Mouse (Mus musculus) hindbrain, embryonic 13.5 days (tissue): ENCODE results near the gene Mrps25. TPM values are rescaled to one million over a fixed set of nuclear protein-coding genes. Genes with fewer than 3 reads are reported as not detected.

Experiments used
- ATAC-seq: fragments of 200-750 bp; cut with Nextera tagmentation; 2 replicates; pipeline ENCODE4 v1.8.0; 2017; ENCODE audit warnings: moderate TSS enrichment; ENCODE audit not compliant: low FRiP score
- H3K27ac ChIP-seq: fragments of 300-500 bp; sonication (generic); 2 replicates; pipeline ENCODE4 v1.5.1; 2015; ENCODE audit warnings: inconsistent platforms, mild to moderate bottlenecking, moderate library complexity
- H3K27me3 ChIP-seq: fragments of 300-500 bp; sonication (generic); 2 replicates; pipeline ENCODE4 v1.6.1; 2015; ENCODE audit warnings: mild to moderate bottlenecking, inconsistent platforms
- H3K36me3 ChIP-seq: fragments of 300-500 bp; sonication (generic); 2 replicates; pipeline ENCODE4 v1.6.1; 2015; ENCODE audit warnings: mild to moderate bottlenecking, inconsistent platforms
- H3K4me1 ChIP-seq: fragments of 300-500 bp; sonication (generic); replicated peaks from 2 replicates; pipeline ENCODE4 v1.6.1; 2015; ENCODE audit warnings: inconsistent platforms
- H3K4me2 ChIP-seq: fragments of 300-500 bp; sonication (generic); 2 replicates; pipeline ENCODE4 v1.6.1; 2015; ENCODE audit warnings: inconsistent platforms, mild to moderate bottlenecking, moderate library complexity
- H3K4me3 ChIP-seq: fragments of 300-500 bp; sonication (generic); 2 replicates; pipeline ENCODE4 v1.5.1; 2015; ENCODE audit warnings: mild to moderate bottlenecking, inconsistent platforms
- H3K9ac ChIP-seq: fragments of 300-500 bp; sonication (generic); 2 replicates; pipeline ENCODE4 v1.6.1; 2015; ENCODE audit warnings: mild to moderate bottlenecking, inconsistent platforms
- H3K9me3 ChIP-seq: fragments of 300-500 bp; sonication (generic); 2 replicates; pipeline ENCODE4 v1.6.1; 2016; ENCODE audit warnings: inconsistent platforms
- WGBS: fragments of 180-500 bp; shearing (Covaris S2); methylation state at CpG from one replicate; pipeline ENCODE4 v1.1.7; 2015; 5-methylcytosine and 5-hydroxymethylcytosine counted together
- polyA plus RNA-seq: library from polyadenylated mRNA; unstranded; fragments of >200 nt; fragmentation: Nextera tagmentation; extraction: Ambion mirVana; gene quantifications from 2 replicates; pipeline ENCODE4 v1.2.1, GENCODE M21; 2015

The Mrps25 gene
- polyA plus RNA-seq, 1 experiment from 2014 or later: 64.1 TPM

- WGBS: 7% methylated on average over 10 of the region's 10 CpGs
- H3K4me3 ChIP-seq: peak overlapping the region; percentile 85
- H3K9ac ChIP-seq: peak overlapping the region; percentile 87
- H3K27me3 ChIP-seq: no peaks in the 10 kb centered on the region
- 0 out of 2 replicates have a peak, but pooled peaks cover 5% of the 10 kb centered on the region for H3K9me3 ChIP-seq
- H3K36me3 ChIP-seq: peaks cover 53% of the 10 kb centered on the region
- peaks cover 15% of the 10 kb centered on the region for H3K4me1 ChIP-seq
- peak; percentile 79 for ATAC-seq
- peak overlapping the region; percentile 73 for H3K27ac ChIP-seq
- peak overlapping the region; percentile 86 for H3K4me2 ChIP-seq
Measured at GRCm38 (mm10) chr6:92184178-92184577, 345 bp upstream of the Mrps25 start.

GRCm38 (mm10) chr6:92176450-92176849 lies 7.4 kb downstream of the Mrps25 start:
- H3K27me3 ChIP-seq: no peaks in the 10 kb centered on the region
- H3K27ac ChIP-seq: no peak overlapping the region
- H3K9ac ChIP-seq: no peak overlapping the region
- no peak for ATAC-seq
- H3K4me1 ChIP-seq: no peaks in the 10 kb centered on the region
- H3K36me3 ChIP-seq: peaks cover 82% of the 10 kb centered on the region
- WGBS: 96% methylated on average over 1 of the region's 1 CpGs
- no peak overlapping the region for H3K4me2 ChIP-seq
- H3K9me3 ChIP-seq: 0 out of 2 replicates have a peak, but pooled peaks cover 5% of the 10 kb centered on the region
- no peak overlapping the region for H3K4me3 ChIP-seq

DNA sequence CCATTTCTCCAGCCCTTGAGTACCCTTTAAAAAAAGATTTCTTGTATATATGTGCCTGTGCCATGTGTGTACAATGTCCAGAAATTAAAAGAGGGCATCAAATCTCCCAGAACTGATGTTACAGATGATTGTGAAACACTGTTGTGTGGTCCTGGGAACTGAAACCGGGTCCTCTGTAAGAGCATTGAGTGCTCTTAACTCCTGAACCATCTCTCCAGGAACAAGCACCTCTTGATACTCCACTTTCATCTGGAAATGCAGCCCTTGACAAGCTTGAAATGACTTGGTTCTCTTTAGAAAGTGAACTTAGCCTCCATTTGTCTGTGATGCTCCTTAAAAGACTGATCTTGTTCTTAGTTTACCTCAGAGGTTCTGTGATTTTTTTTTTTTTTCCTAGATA lies 21.1 kb downstream of the Mrps25 start:
- peaks cover 94% of the 10 kb centered on the region for H3K36me3 ChIP-seq
- H3K9ac ChIP-seq: no peak overlapping the region
- ATAC-seq: no peak
- no peaks in the 10 kb centered on the region for H3K27me3 ChIP-seq
- H3K9me3 ChIP-seq: no peaks in the 10 kb centered on the region
- H3K4me2 ChIP-seq: no peak overlapping the region
- 92% methylated on average over 1 of the region's 1 CpGs for WGBS
- H3K4me3 ChIP-seq: no peak overlapping the region
- no peak overlapping the region for H3K27ac ChIP-seq
- H3K4me1 ChIP-seq: no peaks in the 10 kb centered on the region

GRCm38 (mm10) chr6:92158801-92159200 lies 25.0 kb downstream of the Mrps25 start:
- Histone ChIP-seq H3K4me2 (no peak overlapping the region), H3K9ac (no peak overlapping the region), H3K27me3 (no peaks in the 10 kb centered on the region), H3K27ac (no peak overlapping the region), H3K36me3 (peaks cover 98% of the 10 kb centered on the region), H3K4me1 (no peaks in the 10 kb centered on the region), H3K9me3 (no peaks in the 10 kb centered on the region), H3K4me3 (no peak overlapping the region)
- 92% methylated on average over 3 of the region's 3 CpGs for WGBS
- ATAC-seq: no peak

GRCm38 (mm10) chr6:92153774-92154173 lies 30.1 kb downstream of the Mrps25 start:
- Histone ChIP-seq H3K27ac (no peak overlapping the region), H3K9me3 (no peaks in the 10 kb centered on the region), H3K4me3 (no peak overlapping the region), H3K36me3 (peaks cover 86% of the 10 kb centered on the region), H3K4me2 (no peak overlapping the region), H3K9ac (no peak overlapping the region), H3K27me3 (no peaks in the 10 kb centered on the region), H3K4me1 (no peaks in the 10 kb centered on the region)
- 70% methylated on average over 1 of the region's 1 CpGs for WGBS
- no peak for ATAC-seq

DNA sequence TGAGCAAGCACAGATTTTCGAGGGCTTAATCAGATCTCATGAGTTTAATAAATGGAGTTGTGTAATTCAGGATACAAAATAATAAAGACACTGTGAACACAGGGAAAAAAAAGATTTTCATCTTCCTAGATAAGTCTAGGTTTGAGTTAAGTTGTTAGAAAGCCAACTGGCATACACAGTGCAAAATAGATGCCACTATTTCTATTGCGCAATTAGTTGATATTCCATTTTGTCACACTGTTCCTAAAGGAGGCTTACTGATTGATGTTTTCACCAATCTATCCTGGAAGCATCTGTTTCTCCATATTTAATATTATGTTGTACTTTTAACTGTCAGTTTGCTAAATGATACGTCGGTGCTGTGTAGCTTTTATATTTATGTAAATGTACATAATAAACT lies 38.0 kb downstream of the Mrps25 start:
- Histone ChIP-seq H3K4me3 (no peak overlapping the region), H3K9me3 (no peaks in the 10 kb centered on the region), H3K9ac (no peak overlapping the region), H3K36me3 (peaks cover 46% of the 10 kb centered on the region), H3K27me3 (no peaks in the 10 kb centered on the region), H3K4me1 (no peaks in the 10 kb centered on the region), H3K27ac (no peak overlapping the region), H3K4me2 (no peak overlapping the region)
- no peak for ATAC-seq
- 94% methylated on average over 4 of the region's 4 CpGs for WGBS

DNA sequence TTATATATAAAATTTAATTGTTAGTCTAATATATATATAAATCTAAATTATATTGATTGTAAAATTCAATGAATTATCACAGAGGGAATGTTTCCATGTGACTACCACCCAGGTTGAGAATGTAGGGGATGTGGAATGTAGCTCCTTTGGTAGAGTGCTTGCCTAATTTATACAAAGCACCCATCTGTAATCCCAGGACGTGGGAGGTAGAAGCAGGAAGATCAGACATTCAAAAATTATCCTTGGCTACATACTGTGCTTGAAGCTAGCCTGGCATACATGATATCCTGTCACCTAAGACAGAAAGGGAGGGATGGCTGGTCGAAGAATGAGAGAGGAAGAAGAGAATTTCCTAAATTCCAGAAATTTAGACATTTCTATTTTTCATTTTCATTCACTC lies 47.5 kb downstream of the Mrps25 start:
- WGBS: 68% methylated on average over 2 of the region's 2 CpGs
- H3K4me2 ChIP-seq: no peak overlapping the region
- no peaks in the 10 kb centered on the region for H3K27me3 ChIP-seq
- no peak for ATAC-seq
- no peak overlapping the region for H3K4me3 ChIP-seq
- no peak overlapping the region for H3K27ac ChIP-seq
- peaks cover 6% of the 10 kb centered on the region; the same call in 1 of the 2 replicates for H3K4me1 ChIP-seq
- H3K9me3 ChIP-seq: no peaks in the 10 kb centered on the region
- peaks cover 13% of the 10 kb centered on the region for H3K36me3 ChIP-seq
- no peak overlapping the region for H3K9ac ChIP-seq

DNA sequence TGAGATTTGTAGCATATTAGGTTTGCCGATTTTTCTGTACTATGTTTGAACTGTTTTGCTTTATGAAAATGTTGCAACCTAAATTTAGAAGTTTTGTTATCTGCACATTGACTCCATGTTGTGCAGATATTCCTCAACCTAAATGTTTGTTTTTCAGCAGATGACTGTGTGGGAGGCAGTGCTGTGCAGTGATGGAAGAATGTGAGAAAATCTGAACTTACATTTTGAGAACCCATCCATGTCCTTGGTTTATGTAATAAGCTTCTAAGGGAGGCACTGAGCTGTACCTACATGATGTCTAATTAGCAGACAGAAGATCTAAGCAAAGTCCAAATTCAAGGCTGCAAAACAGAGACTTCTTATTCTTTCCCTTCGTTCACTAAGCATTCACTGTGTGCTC lies 50.2 kb downstream of the Mrps25 start:
- Histone ChIP-seq H3K4me2 (no peak overlapping the region), H3K9ac (no peak overlapping the region), H3K4me3 (no peak overlapping the region), H3K27me3 (no peaks in the 10 kb centered on the region), H3K4me1 (peaks cover 6% of the 10 kb centered on the region; the same call in 1 of the 2 replicates), H3K27ac (no peak overlapping the region), H3K9me3 (no peaks in the 10 kb centered on the region), H3K36me3 (0 out of 2 replicates have a peak, but pooled peaks cover 5% of the 10 kb centered on the region)
- ATAC-seq: no peak
- WGBS: 95% methylated on average over 2 of the region's 2 CpGs

GRCm38 (mm10) chr6:92132021-92132911 lies 51.6 kb downstream of the Mrps25 start:
- WGBS: 91% methylated on average over 3 of the region's 3 CpGs
- Histone ChIP-seq H3K27ac (no peak overlapping the region), H3K4me1 (peaks cover 6% of the 10 kb centered on the region; the same call in 1 of the 2 replicates), H3K4me2 (no peak overlapping the region), H3K9me3 (no peaks in the 10 kb centered on the region), H3K27me3 (no peaks in the 10 kb centered on the region), H3K9ac (no peak overlapping the region), H3K4me3 (no peak overlapping the region), H3K36me3 (0 out of 2 replicates have a peak, but pooled peaks cover 5% of the 10 kb centered on the region)
- ATAC-seq: no peak

DNA sequence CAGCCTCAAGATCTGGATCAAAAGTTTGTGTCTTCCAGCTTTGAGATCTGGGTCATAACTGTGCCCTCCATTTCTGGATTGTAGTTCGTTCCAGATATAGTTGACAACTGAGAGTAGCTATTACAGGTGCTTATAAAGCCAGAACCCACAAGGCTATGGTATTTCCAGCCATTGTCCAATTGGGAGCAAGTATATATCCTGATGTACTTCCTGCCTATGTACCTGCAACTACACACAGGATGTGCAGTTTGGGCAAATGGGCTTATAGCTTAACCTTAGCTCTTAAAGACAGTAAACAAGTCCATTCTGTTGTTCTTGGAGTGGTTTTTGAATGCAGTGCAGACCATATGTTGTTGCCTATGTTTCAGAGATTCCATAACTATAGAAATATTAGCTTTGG lies 52.4 kb downstream of the Mrps25 start:
- Histone ChIP-seq H3K27ac (no peak overlapping the region), H3K36me3 (0 out of 2 replicates have a peak, but pooled peaks cover 5% of the 10 kb centered on the region), H3K4me3 (no peak overlapping the region), H3K27me3 (no peaks in the 10 kb centered on the region), H3K9me3 (no peaks in the 10 kb centered on the region), H3K4me2 (no peak overlapping the region), H3K4me1 (peaks cover 4% of the 10 kb centered on the region; the same call in 1 of the 2 replicates), H3K9ac (no peak overlapping the region)
- ATAC-seq: no peak
- WGBS: 95% methylated on average over 1 of the region's 1 CpGs

GRCm38 (mm10) chr6:92126861-92127468 lies 56.9 kb downstream of the Mrps25 start:
- no peaks in the 10 kb centered on the region for H3K9me3 ChIP-seq
- no peak overlapping the region for H3K27ac ChIP-seq
- H3K4me1 ChIP-seq: no peaks in the 10 kb centered on the region
- no peak overlapping the region for H3K4me2 ChIP-seq
- no peak overlapping the region for H3K9ac ChIP-seq
- H3K4me3 ChIP-seq: no peak overlapping the region
- WGBS: 97% methylated on average over 1 of the region's 1 CpGs
- no peak for ATAC-seq
- no peaks in the 10 kb centered on the region for H3K36me3 ChIP-seq
- H3K27me3 ChIP-seq: no peaks in the 10 kb centered on the region

DNA sequence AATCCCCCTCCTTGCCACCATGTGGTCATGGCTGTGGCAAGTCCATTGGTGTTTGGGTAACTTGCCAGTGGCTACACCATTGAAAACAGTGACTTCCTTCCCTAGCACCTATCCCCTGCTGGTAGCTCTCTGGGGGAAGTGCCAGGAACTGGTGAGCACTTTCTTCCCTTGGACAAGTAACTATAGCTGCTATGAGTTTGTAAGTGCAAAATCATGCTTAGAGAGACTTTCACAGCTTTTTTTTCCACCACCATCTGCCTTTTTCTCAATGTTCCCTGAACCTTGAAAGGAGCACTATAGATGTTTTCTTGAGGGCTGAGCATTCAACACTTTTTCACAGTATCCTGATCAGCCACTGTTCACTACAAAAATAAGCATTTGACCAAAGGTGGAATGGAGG lies 59.3 kb downstream of the Mrps25 start:
- H3K9me3 ChIP-seq: no peaks in the 10 kb centered on the region
- no peak overlapping the region for H3K4me2 ChIP-seq
- H3K4me1 ChIP-seq: no peaks in the 10 kb centered on the region
- no peaks in the 10 kb centered on the region for H3K36me3 ChIP-seq
- H3K27me3 ChIP-seq: no peaks in the 10 kb centered on the region
- no peak overlapping the region for H3K27ac ChIP-seq
- ATAC-seq: no peak
- no peak overlapping the region for H3K9ac ChIP-seq
- no peak overlapping the region for H3K4me3 ChIP-seq
